Mouse (Mus musculus) kidney, adult 2 months (tissue): ENCODE measurements around the gene Vmn1r207-ps.
"Not testable (repeated sequence)": the region's sequence is repeated elsewhere in the genome, so short reads cannot be mapped to it uniquely, and the experiment has no call there.

ENCODE experiments used
- CTCF ChIP-seq: fragments of 200-500 bp; conservative IDR thresholded peaks from 2 replicates; pipeline ENCODE4 v1.5.1; 2011; ENCODE audit warnings: low read depth, mild to moderate bottlenecking, control low read depth, low read length, moderate library complexity, mixed read lengths; ENCODE audit not compliant: insufficient read depth, insufficient read length
- POLR2A ChIP-seq: fragments of 200-500 bp; IDR thresholded peaks from one replicate; pipeline ENCODE4 v1.6.1; 2011; ENCODE audit warnings: low read depth, low read length, control low read depth

- not testable (repeated sequence) for TF ChIP-seq CTCF, POLR2A
These were observed at the start of gene Vmn1r207-ps for GRCm38 (mm10) chr13:22729529-22729928.
